Mouse (Mus musculus) forebrain, embryonic 10.5 days (tissue): ENCODE data around the gene Gm11437. TPM values are rescaled to one million over a fixed set of nuclear protein-coding genes. Genes with fewer than 3 reads are reported as not detected.

Source experiments
- DNase-seq: peaks from one replicate; pipeline ENCODE4 v3.0.0-alpha.2; 2017; ENCODE audit warnings: low spot score; ENCODE audit errors: extremely low spot score
- H3K27ac ChIP-seq: fragments of 300-500 bp; sonication (generic); 2 replicates; pipeline ENCODE4 v1.5.1; 2016; ENCODE audit warnings: mild to moderate bottlenecking
- H3K27me3 ChIP-seq: fragments of 300-500 bp; sonication (generic); 2 replicates; pipeline ENCODE4 v1.6.1; 2016; ENCODE audit warnings: mild to moderate bottlenecking; ENCODE audit not compliant: poor library complexity, severe bottlenecking
- H3K36me3 ChIP-seq: fragments of 300-500 bp; sonication (generic); replicated peaks from 2 replicates; pipeline ENCODE4 v1.6.1; 2016; ENCODE audit warnings: mild to moderate bottlenecking, moderate library complexity
- H3K4me1 ChIP-seq: fragments of 300-500 bp; sonication (generic); 2 replicates; pipeline ENCODE4 v1.6.1; 2016
- H3K4me3 ChIP-seq: fragments of 300-500 bp; sonication (generic); 2 replicates; pipeline ENCODE4 v1.5.1; 2016; ENCODE audit warnings: mild to moderate bottlenecking, moderate library complexity
- H3K9me3 ChIP-seq: fragments of 300-500 bp; sonication (generic); 2 replicates; pipeline ENCODE4 v1.6.1; 2016; ENCODE audit warnings: mild to moderate bottlenecking, moderate library complexity
- WGBS: fragments of 180-500 bp; shearing (Covaris S2); methylation state at CpG from one replicate; pipeline ENCODE4 v1.1.7; 2016; 5-methylcytosine and 5-hydroxymethylcytosine counted together
- polyA plus RNA-seq: library from polyadenylated mRNA; unstranded; fragments of >200 nt; fragmentation: Nextera tagmentation; extraction: Ambion mirVana; gene quantifications from 2 replicates; pipeline ENCODE4 v1.2.1, GENCODE M21; 2016

Gm11437 gene
- polyA plus RNA-seq, 1 experiment from 2014 or later, result not detected

GRCm38 (mm10) chr11:84172539-84173435, 5.5 kb upstream of the Gm11437 start:
- WGBS, result 68% methylated on average over 11 of the region's 11 CpGs
- Histone ChIP-seq H3K27ac (no peak overlapping the region), H3K9me3 (no peaks in the 10 kb centered on the region), H3K27me3 (peaks cover 45% of the 10 kb centered on the region), H3K4me1 (peaks cover 22% of the 10 kb centered on the region), H3K4me3 (no peak overlapping the region), H3K36me3 (no peaks in the 10 kb centered on the region)
- no peak for DNase-seq

- Histone ChIP-seq H3K36me3 (no peaks in the 10 kb centered on the region), H3K4me3 (no peak overlapping the region), H3K9me3 (no peaks in the 10 kb centered on the region), H3K27me3 (peaks cover 41% of the 10 kb centered on the region), H3K4me1 (peaks cover 22% of the 10 kb centered on the region), H3K27ac (no peak overlapping the region)
- WGBS, result 30% methylated on average over 7 of the region's 7 CpGs
- no peak for DNase-seq
Measured at GRCm38 (mm10) chr11:84168701-84169288, 1.5 kb upstream of the Gm11437 start.

DNA sequence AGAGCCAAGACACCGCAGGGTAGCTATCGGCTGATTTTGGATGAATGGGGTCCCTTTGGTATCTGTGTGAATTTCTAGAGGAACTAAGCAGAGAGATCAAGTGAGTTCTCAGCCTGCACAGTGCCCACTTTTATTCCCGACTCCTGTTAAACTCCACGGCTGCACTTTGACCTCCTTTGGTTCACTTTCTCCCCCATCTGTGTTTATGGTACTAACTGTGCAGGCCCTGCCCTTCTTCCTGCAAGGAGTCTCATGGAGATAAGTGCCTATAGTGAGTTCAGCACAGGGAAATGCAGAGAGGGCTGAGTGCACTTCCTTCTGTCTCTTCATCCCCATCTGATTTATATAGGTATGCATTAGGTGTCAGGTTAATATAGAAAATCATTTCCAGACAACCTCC, 2.7 kb downstream of the Gm11437 start:
- H3K4me3 ChIP-seq, result no peak overlapping the region
- WGBS, result 75% methylated on average over 4 of the region's 4 CpGs
- H3K4me1 ChIP-seq, result peaks cover 3% of the 10 kb centered on the region; the same call in 1 of the 2 replicates
- peaks cover 28% of the 10 kb centered on the region for H3K27me3 ChIP-seq
- H3K36me3 ChIP-seq, result no peaks in the 10 kb centered on the region
- H3K9me3 ChIP-seq, result no peaks in the 10 kb centered on the region
- no peak for DNase-seq
- H3K27ac ChIP-seq, result no peak overlapping the region

DNA sequence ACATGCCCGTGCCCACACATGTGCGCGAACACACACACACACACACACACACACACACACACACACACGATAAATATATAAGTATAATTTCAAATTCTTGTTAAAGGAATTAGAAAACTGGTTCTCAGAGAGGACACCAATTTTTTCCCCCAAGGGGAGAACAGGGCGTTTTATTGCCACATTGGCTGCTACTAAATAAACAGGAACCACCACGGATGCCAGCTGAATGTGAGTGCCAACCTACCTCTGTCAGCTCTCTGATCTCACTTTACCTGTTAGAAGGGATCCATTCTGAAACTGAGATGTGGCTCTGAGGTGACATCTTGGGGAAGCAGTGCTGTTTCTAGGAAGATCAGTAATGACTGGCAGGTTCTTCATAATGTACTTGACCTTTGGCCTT, 3.2 kb downstream of the Gm11437 start:
- Histone ChIP-seq H3K27me3 (peaks cover 24% of the 10 kb centered on the region), H3K4me1 (peaks cover 3% of the 10 kb centered on the region; the same call in 1 of the 2 replicates), H3K4me3 (no peak overlapping the region), H3K27ac (no peak overlapping the region), H3K9me3 (no peaks in the 10 kb centered on the region), H3K36me3 (no peaks in the 10 kb centered on the region)
- no peak for DNase-seq
- 87% methylated on average over 6 of the region's 6 CpGs for WGBS

- DNase-seq, result no peak
- H3K27me3 ChIP-seq, result no peaks in the 10 kb centered on the region
- H3K4me1 ChIP-seq, result no peaks in the 10 kb centered on the region
- no peaks in the 10 kb centered on the region for H3K9me3 ChIP-seq
- H3K4me3 ChIP-seq, result no peak overlapping the region
- WGBS, result 96% methylated on average over 4 of the region's 4 CpGs
- H3K27ac ChIP-seq, result no peak overlapping the region
- no peaks in the 10 kb centered on the region for H3K36me3 ChIP-seq
Measured at GRCm38 (mm10) chr11:84156535-84157262, 10.6 kb downstream of the Gm11437 start.

DNA sequence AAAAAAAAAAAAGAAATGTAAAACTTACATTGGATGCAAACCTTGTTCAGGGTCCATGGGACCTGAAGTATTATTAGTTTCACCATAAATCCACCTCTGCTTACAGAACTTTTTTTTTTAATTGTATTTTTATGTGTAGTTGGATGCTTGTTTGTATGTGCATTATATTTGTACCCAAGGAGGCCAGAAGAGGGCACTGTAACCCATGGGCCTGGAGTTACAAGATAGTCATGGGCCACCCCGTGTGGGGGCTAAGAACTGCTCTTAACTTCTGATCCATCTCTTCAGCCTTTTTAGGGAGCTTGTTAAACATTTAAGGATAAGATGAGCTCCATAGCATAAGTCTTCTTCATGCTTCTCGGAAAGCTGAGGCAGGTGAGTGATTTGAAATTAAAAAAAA, 16.4 kb downstream of the Gm11437 start:
- Histone ChIP-seq H3K27me3 (no peaks in the 10 kb centered on the region), H3K36me3 (no peaks in the 10 kb centered on the region), H3K4me1 (peaks cover 5% of the 10 kb centered on the region; the same call in 1 of the 2 replicates), H3K4me3 (no peak overlapping the region), H3K27ac (no peak overlapping the region), H3K9me3 (no peaks in the 10 kb centered on the region)
- DNase-seq, result no peak
- 69% methylated on average over 2 of the region's 2 CpGs for WGBS

DNA sequence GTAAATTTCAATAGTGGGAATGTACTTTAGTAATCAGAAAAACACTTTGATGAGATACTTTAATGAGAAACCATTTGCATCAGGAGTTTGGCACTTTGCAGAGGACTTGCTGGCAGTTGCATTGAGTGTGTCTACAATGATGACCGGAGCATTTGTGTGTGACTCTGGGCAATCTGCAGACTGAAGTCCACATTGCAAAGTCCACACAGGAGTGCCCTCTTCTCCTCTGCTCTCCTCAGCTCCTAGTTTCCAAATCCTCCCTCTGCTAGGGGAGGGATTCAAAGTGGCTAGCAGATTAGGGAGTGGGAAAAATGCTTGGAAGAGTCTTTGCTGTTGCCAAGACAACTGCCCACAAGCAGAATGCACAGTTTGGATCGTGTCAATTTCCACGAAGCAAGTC, 21.2 kb downstream of the Gm11437 start:
- H3K36me3 ChIP-seq, result no peaks in the 10 kb centered on the region
- WGBS, result 71% methylated on average over 3 of the region's 3 CpGs
- no peak for DNase-seq

DNA sequence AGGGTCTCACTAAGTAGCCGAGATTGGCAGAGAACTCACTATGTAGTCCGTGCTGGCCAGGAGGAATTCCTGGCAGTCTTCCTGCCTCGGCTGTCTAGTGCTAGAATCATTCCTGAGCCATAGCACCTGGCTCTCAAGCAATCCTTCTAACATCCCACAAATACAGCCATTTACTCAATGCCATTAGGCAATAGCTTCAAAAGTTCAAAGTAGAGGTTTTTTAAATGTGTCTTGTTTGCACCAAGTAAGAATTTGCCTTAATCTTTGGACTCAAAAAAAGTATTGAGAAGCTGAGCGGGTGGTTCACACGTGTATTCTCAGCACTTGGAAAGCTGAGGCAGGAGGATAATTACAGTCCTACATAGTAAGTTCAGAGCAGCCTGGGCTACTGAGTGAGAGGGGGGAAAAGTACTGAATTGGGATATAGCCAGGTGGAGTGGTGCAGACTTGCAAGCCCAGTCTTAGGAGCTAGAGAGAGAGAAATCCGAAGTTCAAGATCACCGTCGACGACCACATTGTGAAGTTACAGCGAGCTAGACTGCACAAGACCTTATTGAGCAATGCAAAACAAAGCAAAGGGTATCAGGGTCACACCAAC, 22.0 kb downstream of the Gm11437 start:
- no peak overlapping the region for H3K27ac ChIP-seq
- DNase-seq, result no peak
- H3K9me3 ChIP-seq, result no peaks in the 10 kb centered on the region
- H3K4me1 ChIP-seq, result peaks cover 5% of the 10 kb centered on the region; the same call in 1 of the 2 replicates
- 83% methylated on average over 10 of the region's 10 CpGs for WGBS
- no peaks in the 10 kb centered on the region for H3K27me3 ChIP-seq
- H3K36me3 ChIP-seq, result no peaks in the 10 kb centered on the region
- H3K4me3 ChIP-seq, result no peak overlapping the region

More for the DNA sequence above, 21.2 kb downstream of the Gm11437 start:
- peaks cover 5% of the 10 kb centered on the region; the same call in 1 of the 2 replicates for H3K4me1 ChIP-seq
- H3K9me3 ChIP-seq, result no peaks in the 10 kb centered on the region
- H3K4me3 ChIP-seq, result no peak overlapping the region
- H3K27ac ChIP-seq, result no peak overlapping the region
- H3K27me3 ChIP-seq, result no peaks in the 10 kb centered on the region

GRCm38 (mm10) chr11:84141752-84142151, 25.5 kb downstream of the Gm11437 start:
- DNase-seq, result peak; percentile 39
- Histone ChIP-seq H3K4me3 (no peak overlapping the region), H3K9me3 (no peaks in the 10 kb centered on the region), H3K36me3 (no peaks in the 10 kb centered on the region), H3K27ac (no peak overlapping the region), H3K27me3 (no peaks in the 10 kb centered on the region), H3K4me1 (peaks cover 11% of the 10 kb centered on the region)
- whole genome bisulfite sequencing, result 60% methylated on average over 2 of the region's 2 CpGs

- Histone ChIP-seq H3K27me3 (no peaks in the 10 kb centered on the region), H3K36me3 (no peaks in the 10 kb centered on the region), H3K27ac (no peak overlapping the region), H3K9me3 (no peaks in the 10 kb centered on the region), H3K4me3 (no peak overlapping the region), H3K4me1 (peaks cover 6% of the 10 kb centered on the region)
- no peak for DNase-seq
- WGBS, result 86% methylated on average over 3 of the region's 3 CpGs
Measured at GRCm38 (mm10) chr11:84136453-84136852, 30.8 kb downstream of the Gm11437 start.

DNA sequence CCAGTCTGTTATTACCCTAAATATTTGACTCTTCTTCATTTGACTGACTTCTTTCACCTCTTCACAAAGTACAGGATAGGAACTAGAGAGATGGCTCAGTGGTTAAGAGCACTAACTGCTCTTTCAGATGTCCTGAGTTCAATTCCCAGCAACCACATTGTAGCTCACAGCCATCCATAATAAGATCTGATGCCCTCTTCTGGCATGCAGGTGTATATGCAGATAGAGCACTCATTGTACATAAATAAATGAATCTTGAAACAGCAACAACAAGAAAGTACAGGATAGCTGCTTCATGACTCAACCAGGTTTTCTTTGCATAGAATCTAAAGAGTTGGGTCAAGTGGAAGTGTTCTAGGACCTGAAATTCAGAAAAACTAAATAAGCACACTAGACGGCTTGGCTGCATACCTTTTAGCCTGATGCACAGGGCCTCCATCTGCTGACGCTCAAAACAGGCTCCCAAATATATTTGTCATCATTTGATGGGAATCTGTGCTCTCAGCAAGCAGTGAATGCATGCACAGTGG, 32.9 kb downstream of the Gm11437 start:
- H3K36me3 ChIP-seq, result no peaks in the 10 kb centered on the region
- peaks cover 15% of the 10 kb centered on the region for H3K4me1 ChIP-seq
- WGBS, result 96% methylated on average over 2 of the region's 2 CpGs
- H3K9me3 ChIP-seq, result no peaks in the 10 kb centered on the region
- no peaks in the 10 kb centered on the region for H3K27me3 ChIP-seq
- DNase-seq, result no peak
- no peak overlapping the region for H3K27ac ChIP-seq
- no peak overlapping the region for H3K4me3 ChIP-seq

DNA sequence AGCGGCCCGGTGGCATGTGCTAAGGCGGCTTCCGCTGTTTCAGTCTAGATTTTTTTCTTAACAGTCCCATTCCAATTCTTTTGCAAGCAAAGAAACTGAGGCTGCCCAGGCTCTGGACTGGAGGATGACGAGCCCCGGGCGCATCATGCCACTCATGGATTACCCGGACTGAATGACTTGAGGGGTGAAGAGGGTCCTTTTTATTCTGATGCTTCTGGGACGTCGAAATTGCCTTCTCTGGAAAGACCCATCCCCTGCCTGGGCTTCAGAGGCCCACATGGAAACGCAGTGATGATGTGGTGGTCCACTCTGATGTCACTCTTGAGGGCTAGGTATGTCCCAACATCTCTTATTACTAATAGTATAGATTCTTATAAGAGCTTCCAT, 37.5 kb downstream of the Gm11437 start:
- no peaks in the 10 kb centered on the region for H3K27me3 ChIP-seq
- WGBS, result 8% methylated on average over 11 of the region's 11 CpGs
- H3K36me3 ChIP-seq, result peaks cover 28% of the 10 kb centered on the region
- peak overlapping the region; percentile 68 for H3K4me3 ChIP-seq
- H3K27ac ChIP-seq, result peak overlapping the region; percentile 95
- peaks cover 19% of the 10 kb centered on the region for H3K4me1 ChIP-seq
- DNase-seq, result no peak
- no peaks in the 10 kb centered on the region for H3K9me3 ChIP-seq
